Mouse (Mus musculus): ENCODE data around the gene Tubb5. TPM values are rescaled to one million over a fixed set of nuclear protein-coding genes. Genes with fewer than 3 reads are reported as not detected.

Gene Tubb5
- polyA plus RNA-seq, 1 experiment from 2014 or later: 1,533 TPM

GRCm38 (mm10) chr17:35834696-35835422 is 3.2 kb downstream of the Tubb5 start:
- Histone ChIP-seq H3K9ac (peak overlapping the region; percentile 93), H3K4me1 (peaks cover 49% of the 10 kb centered on the region), H3K9me3 (no peaks in the 10 kb centered on the region), H3K4me3 (peak overlapping the region; percentile 72), H3K4me2 (replicated peaks) (peak overlapping the region; percentile 89), H3K27me3 (replicated peaks) (no peaks in the 10 kb centered on the region), H3K36me3 (peaks cover 42% of the 10 kb centered on the region), H3K27ac (no peak overlapping the region)
- WGBS: 79% methylated on average over 26 of the region's 26 CpGs
- ATAC-seq (ENCODE audit: low FRiP score, low read depth): no peak

GRCm38 (mm10) chr17:35833894-35834293 is 4.2 kb downstream of the Tubb5 start:
- Histone ChIP-seq H3K9me3 (no peaks in the 10 kb centered on the region), H3K27ac (no peak overlapping the region), H3K4me2 (replicated peaks) (peak overlapping the region; percentile 89), H3K4me1 (peaks cover 43% of the 10 kb centered on the region), H3K9ac (no peak overlapping the region), H3K36me3 (peaks cover 42% of the 10 kb centered on the region), H3K27me3 (replicated peaks) (no peaks in the 10 kb centered on the region), H3K4me3 (0 out of 2 replicates have a peak overlapping the region, but pooled peaks have one; percentile 2)
- WGBS: 65% methylated on average over 5 of the region's 5 CpGs
- ATAC-seq (ENCODE audit: low FRiP score, low read depth): no peak

GRCm38 (mm10) chr17:35833239-35833751 is 4.8 kb downstream of the Tubb5 start:
- no peaks in the 10 kb centered on the region for H3K9me3 ChIP-seq
- 0 out of 2 replicates have a peak overlapping the region, but pooled peaks have one; percentile 89 for H3K4me2 ChIP-seq (replicated peaks)
- peaks cover 42% of the 10 kb centered on the region for H3K4me1 ChIP-seq
- H3K36me3 ChIP-seq: peaks cover 42% of the 10 kb centered on the region
- H3K27me3 ChIP-seq (replicated peaks): no peaks in the 10 kb centered on the region
- H3K9ac ChIP-seq: no peak overlapping the region
- 23% methylated on average over 5 of the region's 5 CpGs for WGBS
- ATAC-seq (ENCODE audit: low FRiP score, low read depth): no peak
- H3K4me3 ChIP-seq: no peak overlapping the region
- no peak overlapping the region for H3K27ac ChIP-seq

GRCm38 (mm10) chr17:35832400-35833238 is 5.5 kb downstream of the Tubb5 start:
- no peak overlapping the region for H3K27ac ChIP-seq
- H3K36me3 ChIP-seq: peaks cover 49% of the 10 kb centered on the region
- no peak overlapping the region for H3K9ac ChIP-seq
- ATAC-seq (ENCODE audit: low FRiP score, low read depth): no peak
- no peak overlapping the region for H3K4me2 ChIP-seq (replicated peaks)
- H3K9me3 ChIP-seq: no peaks in the 10 kb centered on the region
- H3K4me3 ChIP-seq: no peak overlapping the region
- H3K27me3 ChIP-seq (replicated peaks): no peaks in the 10 kb centered on the region
- 61% methylated on average over 8 of the region's 8 CpGs for WGBS
- H3K4me1 ChIP-seq: peaks cover 42% of the 10 kb centered on the region

GRCm38 (mm10) chr17:35829737-35830136 is 8.4 kb downstream of the Tubb5 start:
- H3K9me3 ChIP-seq: no peaks in the 10 kb centered on the region
- H3K9ac ChIP-seq: no peak overlapping the region
- peak; percentile 61 for ATAC-seq (ENCODE audit: low FRiP score, low read depth)
- H3K36me3 ChIP-seq: peaks cover 49% of the 10 kb centered on the region
- no peaks in the 10 kb centered on the region for H3K27me3 ChIP-seq (replicated peaks)
- peak overlapping the region; percentile 35 for H3K4me2 ChIP-seq (replicated peaks)
- no peak overlapping the region for H3K4me3 ChIP-seq
- H3K27ac ChIP-seq: no peak overlapping the region
- 2% methylated on average over 21 of the region's 21 CpGs for WGBS
- peaks cover 27% of the 10 kb centered on the region for H3K4me1 ChIP-seq

- H3K9ac ChIP-seq: no peak overlapping the region
- WGBS: 96% methylated on average over 13 of the region's 13 CpGs
- no peak for ATAC-seq (ENCODE audit: low FRiP score, low read depth)
- peaks cover 33% of the 10 kb centered on the region for H3K4me1 ChIP-seq
- no peaks in the 10 kb centered on the region for H3K9me3 ChIP-seq
- no peak overlapping the region for H3K4me2 ChIP-seq (replicated peaks)
- peaks cover 8% of the 10 kb centered on the region; the same call in 1 of the 2 replicates for H3K27me3 ChIP-seq (replicated peaks)
- H3K27ac ChIP-seq: no peak overlapping the region
- H3K4me3 ChIP-seq: no peak overlapping the region
- peaks cover 28% of the 10 kb centered on the region for H3K36me3 ChIP-seq
These were observed 12.8 kb downstream of the Tubb5 start for GRCm38 (mm10) chr17:35825109-35825850.

GRCm38 (mm10) chr17:35824402-35824801 is 13.7 kb downstream of the Tubb5 start:
- Histone ChIP-seq H3K27me3 (replicated peaks) (peaks cover 14% of the 10 kb centered on the region), H3K4me1 (peaks cover 26% of the 10 kb centered on the region), H3K4me2 (replicated peaks) (peak overlapping the region; percentile 85), H3K27ac (no peak overlapping the region), H3K4me3 (0 out of 2 replicates have a peak overlapping the region, but pooled peaks have one; percentile 72), H3K36me3 (peaks cover 28% of the 10 kb centered on the region), H3K9me3 (no peaks in the 10 kb centered on the region), H3K9ac (peak overlapping the region; percentile 70)
- WGBS: 58% methylated on average over 7 of the region's 7 CpGs
- ATAC-seq (ENCODE audit: low FRiP score, low read depth): no peak

- Histone ChIP-seq H3K36me3 (peaks cover 28% of the 10 kb centered on the region), H3K27me3 (replicated peaks) (peaks cover 18% of the 10 kb centered on the region), H3K4me2 (replicated peaks) (peak within 1 kb of the TSS; percentile 85), H3K4me1 (peaks cover 26% of the 10 kb centered on the region), H3K9me3 (no peaks in the 10 kb centered on the region), H3K27ac (peak within 1 kb of the TSS; percentile 46; the same call in 1 of the 2 replicates), H3K4me3 (peak within 1 kb of the TSS; percentile 72), H3K9ac (peak within 1 kb of the TSS; percentile 70)
- WGBS: 1% methylated on average over 46 of the region's 47 CpGs
- peak; percentile 86 for ATAC-seq (ENCODE audit: low FRiP score, low read depth)
These were observed 14.9 kb downstream of the Tubb5 start, which contains the start of gene Flot1 for GRCm38 (mm10) chr17:35822964-35823937. Gene Flot1 (plus strand): TSS chr17:35823230.

GRCm38 (mm10) chr17:35822564-35822963 is 15.5 kb downstream of the Tubb5 start:
- ATAC-seq (ENCODE audit: low FRiP score, low read depth): peak; percentile 29; the same call in 1 of the 2 replicates
- H3K4me3 ChIP-seq: peak overlapping the region; percentile 72
- H3K27ac ChIP-seq: no peak overlapping the region
- peak overlapping the region; percentile 85 for H3K4me2 ChIP-seq (replicated peaks)
- peaks cover 21% of the 10 kb centered on the region for H3K36me3 ChIP-seq
- H3K9ac ChIP-seq: peak overlapping the region; percentile 70
- WGBS: 2% methylated on average over 11 of the region's 11 CpGs
- no peaks in the 10 kb centered on the region for H3K9me3 ChIP-seq
- peaks cover 18% of the 10 kb centered on the region for H3K27me3 ChIP-seq (replicated peaks)
- peaks cover 26% of the 10 kb centered on the region for H3K4me1 ChIP-seq

GRCm38 (mm10) chr17:35821439-35822430 is 16.4 kb downstream of the Tubb5 start, which contains the start of gene Ier3:
Gene Ier3 (plus strand): TSS chr17:35821684.
- peak within 1 kb of the TSS; percentile 72 for H3K4me3 ChIP-seq
- H3K36me3 ChIP-seq: peaks cover 13% of the 10 kb centered on the region
- no peak within 1 kb of the TSS for H3K27ac ChIP-seq
- H3K27me3 ChIP-seq (replicated peaks): peaks cover 18% of the 10 kb centered on the region
- WGBS: under 1% methylated on average over 62 of the region's 62 CpGs
- peak within 1 kb of the TSS; percentile 85 for H3K4me2 ChIP-seq (replicated peaks)
- peak; percentile 17; the same call in 1 of the 2 replicates for ATAC-seq (ENCODE audit: low FRiP score, low read depth)
- H3K4me1 ChIP-seq: peaks cover 30% of the 10 kb centered on the region
- no peaks in the 10 kb centered on the region for H3K9me3 ChIP-seq
- H3K9ac ChIP-seq: peak within 1 kb of the TSS; percentile 70
